Mouse (Mus musculus) gastrocnemius, postnatal 25 days (tissue): Measurements from ENCODE around the gene Agps. TPM values are rescaled to one million over a fixed set of nuclear protein-coding genes. Genes with fewer than 3 reads are reported as not detected.
"Not testable (repeated sequence)": the region's sequence is repeated elsewhere in the genome, so short reads cannot be mapped to it uniquely, and the experiment has no call there.

Source experiments
- DNase-seq: peaks from one replicate; pipeline ENCODE4 v3.0.0; 2022
- total RNA-seq, 2 experiments: library from RNA; stranded (reverse); gene quantifications; 1 replicate in 1 of 2; 2 replicates in 1 of 2; pipeline ENCODE4 v1.2.3; 2021

The Agps gene
- total RNA-seq, 2 experiments from 2014 or later: 22.4 to 25.4 TPM

DNA sequence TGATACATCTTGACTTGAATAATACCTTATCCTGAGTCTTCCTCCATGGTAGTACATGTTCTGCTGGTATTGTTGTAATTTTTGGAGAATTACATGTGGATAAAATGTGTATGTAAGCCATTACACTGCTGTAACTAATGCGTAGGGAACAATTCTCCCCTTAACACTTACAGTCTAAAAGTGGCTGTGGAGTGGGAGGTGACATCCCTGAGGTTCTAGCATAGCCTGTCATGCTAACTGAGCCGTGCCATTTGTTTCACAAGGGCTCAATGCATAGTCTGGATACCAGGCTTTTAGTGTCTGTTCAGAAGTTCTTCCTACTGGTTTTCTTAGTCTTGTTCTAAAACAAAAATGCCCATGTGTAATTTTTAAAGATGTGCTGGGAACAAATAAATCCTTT, 99.0 kb downstream of the Agps start:
- DNase-seq: no peak

DNA sequence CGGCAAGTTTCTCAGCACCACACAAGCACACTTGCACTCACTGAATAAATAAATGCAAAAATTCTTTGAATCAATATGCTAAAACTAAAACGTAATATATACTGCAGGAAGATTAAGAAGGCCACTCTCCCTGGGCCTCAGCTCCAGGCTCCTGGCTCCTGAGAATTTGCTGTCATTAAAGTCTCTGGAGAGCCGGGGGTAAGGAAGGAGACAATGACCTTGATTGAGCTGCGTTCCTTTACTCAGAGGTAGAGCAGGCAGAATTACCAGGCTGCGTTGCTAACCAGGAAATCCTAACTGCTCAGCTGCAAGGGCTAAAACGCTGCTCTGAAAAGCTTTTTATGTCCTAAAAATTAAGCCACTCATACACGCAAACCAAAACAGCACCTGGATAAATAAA, 101.6 kb downstream of the Agps start:
- DNase-seq: no peak

DNA sequence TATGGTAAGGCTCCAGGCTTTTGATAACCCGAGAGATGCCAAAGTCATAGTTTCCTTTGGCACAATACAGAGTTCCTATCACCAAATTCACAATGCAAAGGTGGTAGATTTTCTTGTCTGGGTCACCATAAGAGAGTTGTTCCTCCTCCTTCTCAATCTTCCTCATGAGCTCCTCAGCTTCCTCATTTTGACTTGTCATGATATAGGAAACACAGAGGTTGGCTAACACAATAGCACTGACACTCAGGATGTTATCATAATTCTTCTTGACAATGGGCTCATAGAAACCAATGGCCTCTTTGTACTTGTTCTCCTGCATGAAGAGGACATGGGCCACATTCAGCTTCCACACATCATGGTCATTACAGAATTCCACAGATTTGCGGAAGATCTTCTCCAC, 104.7 kb downstream of the Agps start:
- not testable (repeated sequence) for DNase-seq

DNA sequence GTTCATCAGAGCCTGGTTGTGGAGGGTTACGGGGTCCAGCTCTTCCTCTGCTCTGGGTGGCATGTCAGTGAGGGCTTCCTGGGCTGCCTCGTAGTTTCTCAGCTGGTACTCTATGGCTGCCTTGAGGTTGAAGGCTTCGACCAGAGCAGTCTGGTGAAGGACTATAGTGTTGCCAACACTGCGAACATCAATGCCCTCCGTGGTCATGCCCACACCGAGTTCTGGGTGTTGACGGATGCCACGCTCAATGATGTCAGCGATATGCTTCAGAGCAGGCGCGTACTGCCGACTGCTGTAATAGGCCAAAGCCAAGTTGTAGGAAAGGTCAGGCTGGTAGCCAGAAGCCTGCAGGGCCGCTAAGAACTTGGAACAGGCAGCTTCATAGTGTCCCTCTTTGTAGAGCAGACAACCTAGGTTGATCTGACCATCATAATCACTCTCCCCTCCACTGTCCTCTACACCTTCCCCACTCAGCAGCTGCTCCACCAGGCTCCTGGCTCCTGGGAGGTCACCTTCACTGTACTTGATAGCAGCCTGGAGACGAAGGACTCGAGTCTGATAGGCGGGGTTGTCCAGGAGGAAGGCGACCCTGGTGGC, 105.6 kb downstream of the Agps start:
- not testable (repeated sequence) for DNase-seq

DNA sequence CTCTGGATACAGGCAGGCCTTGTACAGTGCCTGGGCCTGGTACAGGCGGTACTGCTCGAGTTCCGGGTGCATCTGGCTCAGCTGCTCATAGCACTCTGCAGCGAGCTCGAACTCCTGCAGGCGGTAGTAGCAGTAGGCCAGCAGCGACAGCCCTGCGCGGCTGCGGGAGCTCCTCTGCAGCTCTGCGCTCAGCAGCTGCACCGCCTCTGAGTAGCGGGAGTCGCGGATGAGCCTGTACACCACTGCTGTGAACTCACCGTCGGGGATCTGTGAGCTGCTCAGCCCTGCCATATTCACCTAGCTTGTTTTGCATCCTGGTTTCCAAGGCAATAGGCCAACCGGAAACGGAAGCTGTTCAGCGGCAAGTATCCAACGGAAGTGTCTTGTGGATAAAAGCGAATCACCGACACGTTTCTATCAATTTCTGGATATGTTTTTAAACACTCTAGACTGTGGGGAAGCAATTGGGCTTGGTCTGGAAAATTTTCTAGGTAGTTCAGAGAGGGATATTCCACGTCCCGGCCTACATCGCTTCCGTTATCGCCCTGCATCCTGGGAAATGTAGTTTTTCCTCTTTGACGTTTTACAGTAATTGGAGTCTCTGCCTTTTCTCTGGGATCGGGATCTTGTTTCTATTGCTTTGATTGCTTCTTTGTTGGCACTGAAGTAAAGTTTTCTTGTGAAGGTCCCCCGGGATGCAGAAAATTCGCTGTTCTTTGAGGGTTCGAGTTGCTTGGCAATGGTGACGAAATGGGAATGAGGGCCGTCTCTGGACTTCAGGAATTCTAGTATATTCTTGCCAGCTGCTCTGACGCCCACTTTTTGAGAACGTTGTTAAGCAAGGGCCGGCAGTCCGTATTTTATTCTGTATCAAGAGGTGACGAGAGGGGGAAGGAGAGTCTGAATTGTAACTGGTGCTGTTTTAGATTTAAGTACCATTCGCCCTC, 106.4 kb downstream of the Agps start, which contains the start of gene Ttc30b:
Gene Ttc30b (minus strand): TSS at position 469 of the 947 bp plus-strand sequence.
- peak; percentile 71 for DNase-seq

DNA sequence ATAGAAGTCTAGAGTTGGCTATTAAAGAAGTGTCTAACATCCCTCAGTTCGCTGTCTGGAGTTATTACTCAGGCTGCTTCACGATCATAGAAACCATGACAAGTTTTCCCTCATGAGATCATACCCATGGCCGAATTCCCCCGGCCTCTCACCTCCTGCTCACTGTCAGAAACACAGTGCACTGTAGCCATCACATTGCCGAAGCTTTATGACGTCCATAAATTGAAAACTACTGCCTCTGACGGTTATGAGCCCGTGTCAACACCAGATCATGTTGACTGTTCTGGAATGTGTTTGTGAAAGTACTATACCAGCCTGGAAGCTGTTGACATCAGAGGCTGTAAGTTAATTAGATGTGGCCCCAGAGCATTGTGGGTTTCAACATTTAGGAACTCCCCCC, 118.7 kb downstream of the Agps start:
- no peak for DNase-seq

DNA sequence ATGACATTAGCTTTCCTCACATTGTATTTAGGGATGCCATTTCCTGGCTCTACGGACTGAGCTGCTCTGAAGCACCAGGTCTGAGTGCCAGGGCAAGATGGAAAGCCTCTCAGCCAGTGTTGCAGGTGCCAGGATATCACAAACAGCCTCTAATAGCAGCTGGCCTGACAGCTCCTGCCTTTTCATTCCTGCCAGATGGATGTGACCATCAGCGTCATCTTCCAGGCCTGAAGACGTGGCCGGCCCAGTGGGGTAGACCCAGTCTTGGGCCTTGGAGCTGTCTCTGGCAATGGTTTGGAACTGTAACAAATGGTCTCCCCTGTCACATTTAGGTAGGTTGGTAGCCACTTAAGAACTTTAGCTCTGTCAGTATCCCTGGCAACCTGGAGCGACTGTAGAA, 121.3 kb downstream of the Agps start:
- no peak for DNase-seq

DNA sequence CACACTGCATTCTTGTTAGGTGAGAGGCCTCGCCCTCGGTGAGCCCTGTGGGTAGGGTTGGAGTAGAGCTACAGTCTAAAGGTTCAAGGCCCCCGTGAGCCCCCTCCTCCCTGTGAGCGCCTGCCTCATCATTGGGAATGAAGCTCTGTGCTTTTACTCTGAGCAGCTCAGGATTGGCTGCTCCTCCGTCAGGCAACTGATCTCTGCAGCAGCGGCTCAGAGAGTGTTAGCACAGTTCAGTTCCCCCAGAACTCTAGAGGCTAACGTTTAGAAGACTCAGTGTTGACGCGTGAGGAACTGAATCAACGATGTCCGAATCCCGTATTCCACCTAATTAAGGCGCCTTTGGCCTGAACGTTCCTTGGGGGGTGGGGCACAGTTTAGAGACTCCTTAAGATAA, 123.7 kb downstream of the Agps start:
- DNase-seq: no peak

DNA sequence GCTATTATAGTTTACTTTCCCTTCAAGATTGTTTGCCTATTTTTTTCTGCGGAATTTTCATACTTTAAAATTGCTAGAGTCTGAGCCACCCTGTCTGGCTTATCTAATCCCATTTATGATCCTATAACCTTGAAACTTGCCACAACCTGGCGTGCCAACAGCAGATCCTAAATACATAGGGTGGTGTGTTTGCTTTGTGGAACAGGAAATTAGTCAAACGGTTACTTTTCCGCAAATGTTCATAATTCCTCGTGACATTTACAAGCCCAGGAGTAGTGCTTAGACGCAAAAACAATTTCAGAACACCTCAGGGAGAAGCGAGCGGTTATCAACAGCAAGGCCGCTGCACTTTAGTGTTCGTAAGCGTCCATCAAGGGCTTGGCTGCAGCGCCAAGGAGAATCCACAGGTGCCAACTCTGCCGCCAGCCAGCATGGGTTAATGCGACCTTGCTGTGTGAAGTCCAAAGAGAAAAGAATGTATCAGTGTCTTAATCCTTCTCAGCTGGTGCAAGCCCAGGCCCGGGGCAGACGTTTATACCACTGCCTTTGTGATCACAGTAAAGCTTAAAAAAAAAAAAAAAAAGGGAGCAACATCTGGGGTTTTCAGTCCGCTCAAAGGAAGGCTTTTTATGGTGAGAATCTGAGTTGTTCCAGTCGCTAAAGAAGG, 127.3 kb downstream of the Agps start:
- DNase-seq: no peak

DNA sequence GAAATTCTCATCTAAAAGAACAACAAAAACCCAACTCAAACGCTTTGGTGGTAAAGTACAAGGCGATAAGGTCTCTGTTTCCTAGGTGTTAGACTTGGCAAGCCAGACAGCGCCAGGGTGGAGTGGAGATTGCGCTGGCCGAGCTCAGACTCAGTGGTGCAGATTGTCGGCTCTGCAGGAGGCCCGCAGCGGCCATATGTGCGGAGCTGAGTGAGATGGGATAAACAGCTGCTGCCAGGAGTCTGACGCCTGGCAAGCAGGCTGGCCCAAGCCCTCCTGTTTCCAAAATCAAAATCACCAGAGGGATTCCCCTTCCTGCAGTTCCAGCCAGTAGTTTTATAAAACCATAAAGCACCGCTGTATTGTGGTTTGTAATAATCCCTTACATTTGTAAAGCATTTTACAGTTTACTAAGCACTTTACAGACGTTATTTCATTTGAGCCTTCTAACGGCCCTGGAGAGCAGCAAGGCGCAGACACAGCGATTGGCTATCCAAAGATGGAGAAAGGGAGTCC, 127.9 kb downstream of the Agps start:
- DNase-seq: no peak

DNA sequence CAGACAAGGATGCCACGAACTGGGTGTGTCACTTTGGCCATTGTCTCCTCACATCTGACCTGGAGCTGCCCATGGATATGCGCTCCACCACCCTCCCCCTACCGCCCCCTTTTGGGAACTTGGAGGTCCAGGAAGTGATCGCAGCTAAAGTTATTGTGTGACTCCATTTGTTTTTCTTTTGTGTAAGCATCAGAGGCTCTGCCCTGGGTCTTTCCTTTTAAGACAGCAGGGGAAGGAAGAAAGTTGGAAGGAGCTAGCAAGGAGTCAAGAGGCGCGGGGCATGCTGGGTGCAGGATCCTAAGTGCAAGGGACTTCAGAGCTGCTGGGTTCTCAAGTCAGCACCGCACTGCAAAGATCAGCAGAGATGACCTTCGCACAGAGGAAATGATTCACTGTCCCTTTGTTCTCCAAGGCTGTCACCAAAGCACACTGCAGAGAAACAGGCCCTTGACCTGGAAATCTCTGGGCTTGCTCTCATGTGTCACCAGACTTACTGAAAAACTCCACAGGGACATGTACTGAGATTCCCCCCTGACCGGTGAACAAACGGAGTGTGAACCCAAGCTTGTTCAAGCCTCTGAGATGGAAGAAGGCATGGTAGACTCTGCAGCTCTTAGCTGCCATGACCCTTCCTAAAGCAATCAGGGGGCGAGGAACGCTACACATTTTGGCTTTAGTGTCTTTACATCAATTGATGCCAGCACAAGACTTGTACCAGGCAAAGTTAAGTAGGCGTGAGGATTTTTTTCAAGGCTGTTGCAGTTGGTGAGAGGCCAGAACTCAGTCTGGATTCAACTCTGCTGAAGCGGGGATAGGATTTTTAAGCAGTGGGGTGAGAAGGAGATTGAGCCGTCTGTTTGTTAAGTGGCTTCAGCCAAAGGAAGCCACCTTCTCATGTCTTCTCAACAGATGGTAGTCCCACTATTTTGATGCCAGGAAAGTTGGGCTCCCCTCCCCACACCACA, 128.7 kb downstream of the Agps start:
- no peak for DNase-seq

DNA sequence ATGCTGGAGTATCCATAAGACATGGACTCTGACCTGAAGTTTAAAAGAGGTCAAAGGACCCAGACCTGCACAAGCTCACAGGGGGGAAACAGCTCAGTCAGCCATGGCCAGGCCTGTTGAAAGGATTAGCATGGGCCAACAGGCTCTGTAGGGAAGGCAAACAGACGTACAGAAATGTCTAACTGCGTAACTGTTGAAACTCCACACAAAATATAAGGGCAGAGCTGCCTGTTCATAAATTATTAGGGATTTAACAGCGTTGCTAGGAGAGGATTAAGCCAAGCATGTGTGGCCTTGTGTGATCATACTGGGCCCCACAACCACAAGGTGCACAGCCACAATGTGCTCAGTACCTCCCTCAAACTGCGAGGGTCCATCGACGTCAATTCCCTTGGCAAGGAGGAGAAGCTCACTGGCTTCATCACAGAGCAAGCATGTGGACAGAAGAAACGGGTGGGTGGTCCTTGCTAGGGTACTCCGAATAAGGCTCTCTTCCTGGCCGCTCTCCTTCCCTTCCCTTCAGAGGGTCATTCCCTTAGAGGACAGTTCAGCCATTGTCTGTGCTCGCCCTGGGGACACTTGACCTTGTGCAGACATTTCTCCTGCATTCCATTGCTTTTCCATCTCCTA, 131.3 kb downstream of the Agps start:
- no peak for DNase-seq

DNA sequence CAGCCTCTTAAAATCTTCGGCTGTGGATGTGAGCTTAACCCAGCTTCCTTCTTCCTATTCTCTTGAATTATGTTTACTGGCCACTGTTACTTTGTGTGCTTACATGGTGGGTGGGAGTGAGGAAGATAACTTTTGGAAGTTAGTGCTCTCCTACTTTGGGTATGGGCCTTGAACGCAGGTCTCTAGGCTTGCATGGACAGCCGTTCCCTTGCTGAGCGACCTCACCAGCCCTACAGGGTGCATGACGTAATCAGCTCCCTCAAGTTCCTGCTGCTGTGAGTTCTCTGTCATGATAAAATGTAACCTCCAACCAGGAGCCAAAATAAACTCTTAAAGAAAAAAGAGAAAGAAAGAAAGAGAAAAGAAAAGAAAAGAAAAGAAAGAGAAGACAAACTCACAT, 132.1 kb downstream of the Agps start:
- no peak for DNase-seq

DNA sequence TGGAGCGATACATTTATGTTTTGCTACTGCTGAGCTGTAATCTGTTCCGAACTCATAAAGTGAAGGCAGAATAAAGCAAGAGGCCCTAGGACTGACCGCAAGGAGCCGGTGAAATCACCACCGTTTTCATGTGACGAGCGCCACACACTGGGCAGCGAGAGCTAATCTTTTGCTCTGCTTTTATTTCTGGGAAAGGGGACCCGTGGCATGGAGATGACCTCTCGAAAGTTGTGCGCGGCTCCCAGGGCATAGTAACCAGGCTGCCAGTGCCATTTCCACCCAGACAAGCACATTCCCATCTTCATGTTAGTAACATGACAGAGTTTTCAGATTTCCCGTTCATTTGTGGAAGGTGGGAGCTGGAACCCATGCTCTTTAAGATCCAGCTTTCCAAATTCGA, 132.5 kb downstream of the Agps start:
- DNase-seq: peak; percentile 36

DNA sequence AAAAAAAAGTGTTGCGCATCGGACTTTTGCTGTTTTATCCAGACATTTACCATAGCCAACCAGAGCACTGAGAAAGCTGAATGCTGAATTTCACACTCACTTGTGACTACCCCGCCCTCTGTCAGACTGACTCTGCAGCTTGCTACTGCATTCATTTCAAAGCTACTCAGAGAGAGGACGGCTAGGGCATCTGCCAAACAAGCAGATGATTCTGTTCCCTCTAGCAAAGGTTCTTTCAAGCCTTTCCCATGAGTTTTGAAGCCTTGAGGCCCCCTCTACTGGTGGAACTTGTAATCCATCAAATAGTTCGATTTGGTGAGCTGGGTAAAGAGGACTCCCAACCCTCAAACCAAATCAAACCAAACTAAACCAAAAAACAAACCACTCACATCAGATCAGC, 133.0 kb downstream of the Agps start:
- DNase-seq: peak; percentile 47

DNA sequence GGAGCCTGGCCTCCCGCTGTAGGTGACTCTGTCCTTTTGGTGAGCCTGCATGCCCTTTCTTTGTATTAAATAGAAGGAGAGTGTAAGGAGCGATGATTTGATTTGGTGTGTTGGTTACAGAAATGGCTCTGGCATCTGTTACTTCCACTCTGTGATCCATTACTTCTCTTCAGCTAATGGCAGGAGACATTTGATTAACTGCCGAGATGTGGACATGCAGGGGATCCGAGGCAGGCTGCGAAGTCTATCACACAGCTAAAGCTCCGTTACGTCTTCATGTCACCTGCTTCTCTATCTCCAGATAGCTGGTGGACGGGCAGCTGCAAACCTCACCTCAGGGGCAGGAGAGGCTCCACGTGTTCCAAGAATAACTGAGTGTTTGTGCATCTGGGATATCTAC, 142.2 kb downstream of the Agps start:
- DNase-seq: no peak

DNA sequence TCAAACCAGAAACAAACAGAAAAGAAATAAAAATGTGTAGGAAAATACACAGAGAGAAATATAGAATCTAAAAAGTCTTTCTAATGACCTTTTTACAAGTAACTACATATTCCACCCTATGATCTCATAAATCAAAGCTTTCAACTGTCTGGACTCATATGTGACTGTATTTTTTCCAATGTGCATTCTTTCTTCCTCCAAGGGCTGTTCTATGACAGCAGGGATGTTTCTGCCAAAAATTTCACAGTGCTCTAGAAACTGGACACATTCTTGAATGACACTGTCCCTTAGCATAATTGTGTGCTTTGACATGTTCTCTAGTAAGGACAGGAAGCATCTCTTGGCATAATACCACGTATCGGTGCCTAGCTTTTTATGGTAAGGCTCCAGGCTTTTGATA, 144.1 kb downstream of the Agps start:
- DNase-seq: not testable (repeated sequence)

DNA sequence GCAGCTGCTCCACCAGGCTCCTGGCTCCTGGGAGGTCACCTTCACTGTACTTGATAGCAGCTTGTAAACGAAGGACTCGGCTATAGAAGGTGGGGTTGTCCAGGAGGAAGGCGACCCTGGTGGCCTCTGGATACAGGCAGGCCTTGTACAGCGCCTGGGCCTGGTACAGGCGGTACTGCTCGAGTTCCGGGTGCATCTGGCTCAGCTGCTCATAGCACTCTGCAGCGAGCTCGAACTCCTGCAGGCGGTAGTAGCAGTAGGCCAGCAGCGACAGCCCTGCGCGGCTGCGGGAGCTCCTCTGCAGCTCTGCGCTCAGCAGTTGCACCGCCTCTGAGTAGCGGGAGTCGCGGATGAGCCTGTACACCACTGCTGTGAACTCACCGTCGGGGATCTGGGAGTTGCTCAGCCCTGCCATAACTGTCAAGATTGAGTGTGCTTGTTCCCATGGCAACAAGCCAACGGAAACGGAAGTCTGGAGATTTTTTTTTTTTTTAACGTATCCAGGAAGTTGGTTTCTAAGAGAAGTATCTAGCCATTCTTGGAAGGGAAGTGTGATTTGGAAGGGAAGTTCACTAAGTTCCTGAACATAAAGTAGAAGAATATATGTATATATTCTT, 145.9 kb downstream of the Agps start, which contains the start of gene Ttc30a2:
Gene Ttc30a2 (minus strand): TSS at position 419 of the 617 bp plus-strand sequence.
- not testable (repeated sequence) for DNase-seq
